Mouse (Mus musculus) central nervous system, embryonic 18 days (tissue): ENCODE results near the gene Ankrd22. TPM values are rescaled to one million over a fixed set of nuclear protein-coding genes. Genes with fewer than 3 reads are reported as not detected.

ENCODE experiments used
- polyA plus RNA-seq: library from polyadenylated mRNA; depleted of rRNA; stranded (reverse); fragments of >200 nt; gene quantifications from 2 replicates; pipeline ENCODE4 v1.2.3, GENCODE M21; 2012; rRNA removed

The Ankrd22 gene
- polyA plus RNA-seq = not detected in 2 replicates

DNA sequence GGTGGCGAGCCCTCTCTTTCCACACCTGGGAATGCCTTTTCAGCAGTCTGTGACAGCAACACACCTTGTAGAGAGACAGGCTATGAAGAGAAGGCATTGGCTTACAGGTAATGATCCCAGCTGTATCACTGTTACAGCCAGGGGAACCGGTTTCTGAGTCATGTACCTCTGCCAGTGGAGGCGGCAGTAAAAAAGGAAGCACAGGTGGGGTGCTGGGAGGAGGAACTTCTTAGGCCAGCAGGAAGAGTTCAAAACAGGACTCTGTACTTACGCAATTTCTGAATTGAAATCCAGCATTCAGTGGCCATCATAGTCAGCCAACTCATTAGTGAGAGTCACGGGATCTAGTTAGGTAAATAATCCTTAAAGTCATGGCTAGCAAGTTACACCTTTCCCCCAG lies at the start of gene Ankrd22:
Gene Ankrd22, minus strand, starts transcription at position 163 of the 400 bp plus-strand sequence.

DNA sequence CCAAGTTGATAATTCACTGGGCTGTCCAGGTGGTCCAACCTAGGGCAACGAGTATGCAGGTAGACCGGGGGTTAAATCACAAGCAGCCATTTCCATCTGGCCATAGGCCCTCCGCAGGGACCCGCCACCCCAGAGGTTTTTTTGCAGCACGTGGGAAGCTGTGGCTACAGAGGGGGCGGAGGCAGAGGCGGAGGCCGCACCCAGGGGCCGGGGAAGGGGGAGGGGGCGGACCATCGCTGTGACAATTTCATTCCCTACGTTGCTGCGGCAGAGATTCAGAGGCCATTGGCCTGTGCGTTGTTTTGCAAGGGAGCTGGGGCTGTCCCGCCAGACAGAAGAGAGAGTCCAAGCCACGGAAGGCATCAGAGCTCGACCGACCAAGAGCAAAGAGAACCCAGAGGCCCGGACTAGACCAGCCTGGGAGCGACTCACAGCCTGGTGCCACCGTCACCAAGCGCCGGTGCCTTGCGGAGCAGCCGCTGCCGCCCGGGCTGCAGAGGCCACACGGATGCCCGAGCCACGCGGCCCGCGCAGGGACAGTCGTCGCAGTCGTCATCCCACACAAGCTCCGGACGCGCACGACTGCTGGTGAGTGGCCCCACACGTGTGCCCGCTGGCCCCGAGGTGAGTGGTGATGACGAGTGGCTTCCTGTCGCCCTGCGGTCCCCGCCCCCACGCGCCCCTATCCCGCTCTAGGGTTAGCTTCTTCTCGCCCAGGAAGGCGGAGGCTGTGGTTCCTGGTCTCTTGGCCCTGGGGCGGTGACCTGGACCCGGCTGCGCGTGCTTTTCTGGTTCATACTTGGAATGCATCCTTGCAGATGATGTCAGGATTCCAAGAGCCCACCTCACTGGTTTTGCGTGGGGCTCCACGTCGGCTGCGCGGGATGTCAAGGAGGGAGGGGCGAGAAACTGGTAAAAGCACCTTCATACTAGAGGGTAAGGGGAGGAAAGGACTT lies 26.4 kb upstream of the Ankrd22 start, which contains the start of gene Stambpl1:
Gene Stambpl1, plus strand, starts transcription at position 222 of the 956 bp plus-strand sequence.

DNA sequence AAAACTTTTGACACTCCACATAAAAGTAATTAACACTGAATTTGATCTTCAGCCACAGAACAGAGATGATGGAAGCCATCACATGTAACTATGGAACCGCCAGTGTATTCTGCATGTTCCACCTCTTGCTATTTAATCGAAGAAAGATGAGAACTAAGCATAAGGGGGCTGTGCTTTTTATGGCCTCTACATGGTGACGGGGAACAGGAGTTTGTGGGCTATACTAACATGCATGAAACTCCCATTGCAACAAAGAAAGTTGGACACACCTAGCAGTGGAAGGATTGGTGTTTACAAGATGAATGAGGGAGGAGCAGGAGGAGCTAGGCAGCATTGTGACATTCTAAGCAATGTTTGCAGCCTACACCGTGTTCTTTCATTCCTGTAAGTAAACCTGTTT lies 65.2 kb downstream of the Ankrd22 start, which contains the start of gene Lipm:
Gene Lipm, plus strand, starts transcription at position 301 of the 400 bp plus-strand sequence.

Other genes with a start within 250 kb of the Ankrd22 start
- not detected in 2 replicates for gene Lipf, start 204.9 kb downstream of the Ankrd22 start, polyA plus RNA-seq
- gene Lipk, start 157.8 kb downstream of the Ankrd22 start, polyA plus RNA-seq = not detected in 2 replicates
- gene Lipn, start 98.7 kb downstream of the Ankrd22 start, polyA plus RNA-seq = not detected in 2 replicates
- 0.03 TPM in 2 replicates for gene Lipm, start 65.1 kb downstream of the Ankrd22 start, polyA plus RNA-seq
- gene Stambpl1, start 26.2 kb upstream of the Ankrd22 start, polyA plus RNA-seq = 11.6 and 11.9 TPM in 2 replicates
- 16.1 and 24.2 TPM in 2 replicates for gene Acta2, start 89.5 kb upstream of the Ankrd22 start, polyA plus RNA-seq
- 1.0 and 1.1 TPM in 2 replicates for gene Fas, start 124.6 kb upstream of the Ankrd22 start, polyA plus RNA-seq